Mouse (Mus musculus) CD4-positive, CD25-positive, alpha-beta regulatory T cell, adult 2 months (primary cell): ENCODE data around the gene Gkn3.
A peak's percentile ranks its signal among the peaks of the same experiment; 100 is the strongest.

Experiments
- DNase-seq: peaks from one replicate; pipeline ENCODE4 v3.0.0-alpha.2; 2012; ENCODE audit warnings: low read depth, low spot score

The Gkn3 gene

GRCm38 (mm10) chr6:87388877-87389276 lies at the start of gene Gkn3:
Gkn3 (minus strand) TSS chr6:87388935.
- no peak for DNase-seq

- no peak for DNase-seq
These were observed 48.0 kb upstream of the Gkn3 start for GRCm38 (mm10) chr6:87436745-87437144.

GRCm38 (mm10) chr6:87435791-87436190 lies 47.1 kb upstream of the Gkn3 start:
- no peak for DNase-seq

- no peak for DNase-seq
These were observed 39.8 kb upstream of the Gkn3 start, which contains the start of gene Bmp10 for GRCm38 (mm10) chr6:87428487-87429044. Bmp10 (plus strand) TSS chr6:87428994.

GRCm38 (mm10) chr6:87427616-87428015 lies 38.9 kb upstream of the Gkn3 start:
- DNase-seq = no peak

- DNase-seq = no peak
These were observed 38.2 kb upstream of the Gkn3 start for GRCm38 (mm10) chr6:87426954-87427353.

GRCm38 (mm10) chr6:87424037-87424816 lies 35.5 kb upstream of the Gkn3 start:
- DNase-seq = no peak

GRCm38 (mm10) chr6:87422304-87422703 lies 33.6 kb upstream of the Gkn3 start:
- DNase-seq = no peak

GRCm38 (mm10) chr6:87412011-87412410 lies 23.3 kb upstream of the Gkn3 start:
- DNase-seq = no peak

- DNase-seq = no peak
These were observed 12.7 kb upstream of the Gkn3 start for GRCm38 (mm10) chr6:87401456-87401855.

- peak; percentile 64 for DNase-seq
These were observed 11.3 kb upstream of the Gkn3 start for GRCm38 (mm10) chr6:87399886-87400566.

- DNase-seq = peak; percentile 91
These were observed 10.4 kb upstream of the Gkn3 start for GRCm38 (mm10) chr6:87399137-87399536.

- no peak for DNase-seq
These were observed 6.0 kb upstream of the Gkn3 start for GRCm38 (mm10) chr6:87394783-87395182.

- DNase-seq = no peak
These were observed 4.9 kb upstream of the Gkn3 start for GRCm38 (mm10) chr6:87393466-87394205.

- DNase-seq = no peak
These were observed 787 bp upstream of the Gkn3 start for GRCm38 (mm10) chr6:87389455-87389989.

- no peak for DNase-seq
These were observed 2.1 kb downstream of the Gkn3 start for GRCm38 (mm10) chr6:87386681-87387080.

- peak; percentile 74 for DNase-seq
These were observed 2.5 kb downstream of the Gkn3 start for GRCm38 (mm10) chr6:87386203-87386602.

GRCm38 (mm10) chr6:87384761-87385160 lies 4.0 kb downstream of the Gkn3 start:
- no peak for DNase-seq

- peak; percentile 44 for DNase-seq
These were observed 4.6 kb downstream of the Gkn3 start for GRCm38 (mm10) chr6:87383926-87384691.

GRCm38 (mm10) chr6:87373057-87373456 lies 15.7 kb downstream of the Gkn3 start, which contains the start of gene Gkn2:
Gkn2 (plus strand) TSS chr6:87373357.
- no peak for DNase-seq

- no peak for DNase-seq
These were observed 19.5 kb downstream of the Gkn3 start for GRCm38 (mm10) chr6:87369223-87369622.
